Mouse (Mus musculus) limb, embryonic 11.5 days (tissue): ENCODE data around the gene Cfap46. TPM values are rescaled to one million over a fixed set of nuclear protein-coding genes. Genes with fewer than 3 reads are reported as not detected.
"Not testable (repeated sequence)": the region's sequence is repeated elsewhere in the genome, so short reads cannot be mapped to it uniquely, and the experiment has no call there.

Source experiments
- ATAC-seq: fragments of 200-750 bp; cut with Nextera tagmentation; 2 replicates; pipeline ENCODE4 v1.8.0; 2017; ENCODE audit warnings: low read depth; ENCODE audit not compliant: insufficient number of reproducible peaks, low FRiP score, low TSS enrichment
- DNase-seq: peaks from one replicate; pipeline ENCODE4 v3.0.0-alpha.2; 2015; ENCODE audit warnings: low spot score
- H3K27ac ChIP-seq: fragments of 300-500 bp; sonication (generic); replicated peaks from 2 replicates; pipeline ENCODE4 v1.5.1; 2014; ENCODE audit warnings: low read depth, mild to moderate bottlenecking, low read length
- H3K27me3 ChIP-seq: fragments of 300-500 bp; sonication (generic); 2 replicates; pipeline ENCODE4 v1.6.1; 2014; ENCODE audit warnings: mild to moderate bottlenecking, low read length, mixed read lengths; ENCODE audit not compliant: control insufficient read depth, insufficient read depth
- H3K36me3 ChIP-seq: fragments of 300-500 bp; sonication (generic); 2 replicates; pipeline ENCODE4 v1.6.1; 2014; ENCODE audit warnings: mild to moderate bottlenecking, low read length, moderate library complexity, mixed read lengths; ENCODE audit not compliant: control insufficient read depth, insufficient read depth
- H3K4me1 ChIP-seq: fragments of 300-500 bp; sonication (generic); 2 replicates; pipeline ENCODE4 v1.6.1; 2014; ENCODE audit warnings: low read length, mixed read lengths; ENCODE audit not compliant: control insufficient read depth, insufficient read depth
- H3K4me2 ChIP-seq: fragments of 300-500 bp; sonication (generic); 2 replicates; pipeline ENCODE4 v1.6.1; 2014; ENCODE audit warnings: low read depth, mild to moderate bottlenecking, moderate library complexity; ENCODE audit not compliant: severe bottlenecking
- H3K4me3 ChIP-seq: fragments of 300-500 bp; sonication (generic); 2 replicates; pipeline ENCODE4 v1.5.1; 2014; ENCODE audit warnings: low read depth, low read length
- H3K9ac ChIP-seq: fragments of 300-500 bp; sonication (generic); 2 replicates; pipeline ENCODE4 v1.6.1; 2014; ENCODE audit warnings: mild to moderate bottlenecking, low read length
- H3K9me3 ChIP-seq: fragments of 300-500 bp; sonication (generic); 2 replicates; pipeline ENCODE4 v1.6.1; 2016; ENCODE audit warnings: low read length; ENCODE audit not compliant: control insufficient read depth
- WGBS: fragments of 180-500 bp; shearing (Covaris S2); extraction: QIAGEN DNeasy Blood & Tissue Kit; methylation state at CpG from one replicate; pipeline ENCODE4 v1.1.7; 2014; 5-methylcytosine and 5-hydroxymethylcytosine counted together
- polyA plus RNA-seq: library from polyadenylated mRNA; unstranded; fragments of >200 nt; fragmentation: Nextera tagmentation; extraction: Ambion mirVana; gene quantifications from 2 replicates; pipeline ENCODE4 v1.2.1, GENCODE M21; 2014

The Cfap46 gene
- polyA plus RNA-seq, 1 experiment from 2014 or later, result 0.25 TPM

- no peaks in the 10 kb centered on the region for H3K4me1 ChIP-seq
- H3K27me3 ChIP-seq, result no peaks in the 10 kb centered on the region
- DNase-seq (no peak), ATAC-seq (no peak)
- no peak overlapping the region for H3K9ac ChIP-seq
- no peak overlapping the region for H3K4me3 ChIP-seq
- no peak overlapping the region for H3K27ac ChIP-seq
- no peaks in the 10 kb centered on the region for H3K36me3 ChIP-seq
- no peaks in the 10 kb centered on the region for H3K9me3 ChIP-seq
- H3K4me2 ChIP-seq, result no peak overlapping the region
Observed at GRCm38 (mm10) chr7:139685336-139685735, 1.7 kb upstream of the Cfap46 start.

GRCm38 (mm10) chr7:139684553-139684929 lies 924 bp upstream of the Cfap46 start:
- Histone ChIP-seq H3K27ac (no peak overlapping the region), H3K4me1 (no peaks in the 10 kb centered on the region), H3K9me3 (no peaks in the 10 kb centered on the region), H3K9ac (peak overlapping the region; percentile 47; the same call in 1 of the 2 replicates), H3K4me3 (peak overlapping the region; percentile 55), H3K4me2 (peak overlapping the region; percentile 98), H3K27me3 (no peaks in the 10 kb centered on the region), H3K36me3 (no peaks in the 10 kb centered on the region)
- DNase-seq (peak; percentile 91), ATAC-seq (peak; percentile 87)
- under 1% methylated on average over 14 of the region's 14 CpGs for WGBS

GRCm38 (mm10) chr7:139681921-139682598 lies 1.6 kb downstream of the Cfap46 start:
- no peaks in the 10 kb centered on the region for H3K36me3 ChIP-seq
- no peak overlapping the region for H3K9ac ChIP-seq
- DNase-seq, result no peak
- no peaks in the 10 kb centered on the region for H3K27me3 ChIP-seq
- no peak for ATAC-seq
- no peaks in the 10 kb centered on the region for H3K4me1 ChIP-seq
- 83% methylated on average over 11 of the region's 11 CpGs for WGBS
- H3K27ac ChIP-seq, result no peak overlapping the region
- H3K4me2 ChIP-seq, result no peak overlapping the region
- H3K4me3 ChIP-seq, result no peak overlapping the region
- no peaks in the 10 kb centered on the region for H3K9me3 ChIP-seq

- Histone ChIP-seq H3K4me1 (no peaks in the 10 kb centered on the region), H3K9ac (no peak overlapping the region), H3K4me3 (no peak overlapping the region), H3K36me3 (no peaks in the 10 kb centered on the region), H3K9me3 (no peaks in the 10 kb centered on the region), H3K4me2 (no peak overlapping the region), H3K27ac (no peak overlapping the region), H3K27me3 (no peaks in the 10 kb centered on the region)
- WGBS, result 71% methylated on average over 3 of the region's 3 CpGs
- ATAC-seq, result no peak
- no peak for DNase-seq
Observed at GRCm38 (mm10) chr7:139676433-139676832, 7.2 kb downstream of the Cfap46 start.

GRCm38 (mm10) chr7:139666871-139667270 lies 16.7 kb downstream of the Cfap46 start:
- no peak for ATAC-seq
- no peak for DNase-seq
- H3K9ac ChIP-seq, result no peak overlapping the region
- no peak overlapping the region for H3K27ac ChIP-seq
- WGBS, result 85% methylated on average over 8 of the region's 8 CpGs
- no peaks in the 10 kb centered on the region for H3K9me3 ChIP-seq
- H3K4me1 ChIP-seq, result no peaks in the 10 kb centered on the region
- H3K36me3 ChIP-seq, result no peaks in the 10 kb centered on the region
- no peaks in the 10 kb centered on the region for H3K27me3 ChIP-seq
- H3K4me2 ChIP-seq, result no peak overlapping the region
- no peak overlapping the region for H3K4me3 ChIP-seq

GRCm38 (mm10) chr7:139663318-139663717 lies 20.3 kb downstream of the Cfap46 start:
- WGBS, result 66% methylated on average over 3 of the region's 3 CpGs
- Histone ChIP-seq H3K9ac (no peak overlapping the region), H3K9me3 (no peaks in the 10 kb centered on the region), H3K36me3 (no peaks in the 10 kb centered on the region), H3K4me3 (no peak overlapping the region), H3K4me1 (no peaks in the 10 kb centered on the region), H3K27ac (no peak overlapping the region), H3K27me3 (no peaks in the 10 kb centered on the region), H3K4me2 (no peak overlapping the region)
- DNase-seq (no peak), ATAC-seq (no peak)

- not testable (repeated sequence) for H3K9ac ChIP-seq, H3K27ac ChIP-seq, H3K4me2 ChIP-seq, H3K27me3 ChIP-seq, DNase-seq, H3K4me1 ChIP-seq, ATAC-seq, H3K4me3 ChIP-seq, H3K36me3 ChIP-seq, H3K9me3 ChIP-seq
- 96% methylated on average over 22 of the region's 28 CpGs for WGBS
Observed at GRCm38 (mm10) chr7:139659901-139660300, 23.7 kb downstream of the Cfap46 start.

- Histone ChIP-seq H3K9me3 (no peaks in the 10 kb centered on the region), H3K4me2 (no peak overlapping the region), H3K4me1 (no peaks in the 10 kb centered on the region), H3K27me3 (no peaks in the 10 kb centered on the region), H3K9ac (no peak overlapping the region), H3K4me3 (no peak overlapping the region), H3K36me3 (no peaks in the 10 kb centered on the region), H3K27ac (no peak overlapping the region)
- DNase-seq (no peak), ATAC-seq (no peak)
- 75% methylated on average over 7 of the region's 7 CpGs for WGBS
Observed at GRCm38 (mm10) chr7:139649698-139650097, 33.9 kb downstream of the Cfap46 start.
